Mouse (Mus musculus) testis, adult 2 months (tissue): ENCODE measurements around the gene Gucd1. TPM values are rescaled to one million over a fixed set of nuclear protein-coding genes. Genes with fewer than 3 reads are reported as not detected.

Experiments used
- H3K27ac ChIP-seq: fragments of 200-500 bp; 2 replicates; pipeline ENCODE4 v1.5.1; 2012; ENCODE audit warnings: low read depth, low read length; ENCODE audit not compliant: control insufficient read depth, insufficient read depth
- H3K27me3 ChIP-seq: fragments of 200-500 bp; 2 replicates; pipeline ENCODE4 v1.6.1; 2012; ENCODE audit warnings: mild to moderate bottlenecking, low read length, moderate library complexity; ENCODE audit not compliant: control insufficient read depth, insufficient read depth
- H3K36me3 ChIP-seq: fragments of 200-500 bp; 2 replicates; pipeline ENCODE4 v1.6.1; 2012; ENCODE audit warnings: mild to moderate bottlenecking, low read length; ENCODE audit not compliant: control insufficient read depth, insufficient read depth
- H3K4me1 ChIP-seq: fragments of 200-500 bp; 2 replicates; pipeline ENCODE4 v1.6.1; 2012; ENCODE audit warnings: low read length; ENCODE audit not compliant: control insufficient read depth, insufficient read depth
- H3K4me3 ChIP-seq: fragments of 200-500 bp; 2 replicates; pipeline ENCODE4 v1.5.1; 2012; ENCODE audit warnings: low read depth, mild to moderate bottlenecking, low read length, moderate library complexity, mixed read lengths; ENCODE audit not compliant: control insufficient read depth
- CTCF ChIP-seq: fragments of 200-500 bp; IDR thresholded peaks from 2 replicates; pipeline ENCODE4 v1.5.1; 2012; ENCODE audit warnings: low read depth, mild to moderate bottlenecking, inconsistent platforms, low read length, moderate library complexity; ENCODE audit not compliant: control insufficient read depth, insufficient read depth, insufficient replicate concordance
- POLR2A ChIP-seq: fragments of 200-500 bp; IDR thresholded peaks from 2 replicates; pipeline ENCODE4 v1.6.1; 2012; ENCODE audit warnings: low read depth, mild to moderate bottlenecking, inconsistent platforms, low read length, moderate library complexity; ENCODE audit not compliant: control insufficient read depth
- polyA plus RNA-seq: library from polyadenylated mRNA; depleted of rRNA; stranded (reverse); fragments of >200 nt; gene quantifications from 2 replicates; pipeline ENCODE4 v1.2.3, GENCODE M21; 2012; rRNA removed

The Gucd1 gene
- polyA plus RNA-seq, 1 experiment: 15.1 TPM

GRCm38 (mm10) chr10:75307130-75307529 is 210.6 kb downstream of the Gucd1 start:
- peaks cover 2% of the 10 kb centered on the region; the same call in 1 of the 2 replicates for H3K36me3 ChIP-seq
- H3K27ac ChIP-seq: no peak overlapping the region
- no peak overlapping the region for H3K4me3 ChIP-seq
- no peaks in the 10 kb centered on the region for H3K27me3 ChIP-seq
- no peaks in the 10 kb centered on the region for H3K4me1 ChIP-seq
- TF ChIP-seq POLR2A (no peak), CTCF (no peak)

- Histone ChIP-seq H3K27ac (no peak overlapping the region), H3K36me3 (peaks cover 2% of the 10 kb centered on the region; the same call in 1 of the 2 replicates), H3K4me1 (no peaks in the 10 kb centered on the region), H3K27me3 (no peaks in the 10 kb centered on the region), H3K4me3 (no peak overlapping the region)
- TF ChIP-seq CTCF: no peak
- TF ChIP-seq POLR2A: no peak
These were observed 213.4 kb downstream of the Gucd1 start for GRCm38 (mm10) chr10:75304413-75304812.

DNA sequence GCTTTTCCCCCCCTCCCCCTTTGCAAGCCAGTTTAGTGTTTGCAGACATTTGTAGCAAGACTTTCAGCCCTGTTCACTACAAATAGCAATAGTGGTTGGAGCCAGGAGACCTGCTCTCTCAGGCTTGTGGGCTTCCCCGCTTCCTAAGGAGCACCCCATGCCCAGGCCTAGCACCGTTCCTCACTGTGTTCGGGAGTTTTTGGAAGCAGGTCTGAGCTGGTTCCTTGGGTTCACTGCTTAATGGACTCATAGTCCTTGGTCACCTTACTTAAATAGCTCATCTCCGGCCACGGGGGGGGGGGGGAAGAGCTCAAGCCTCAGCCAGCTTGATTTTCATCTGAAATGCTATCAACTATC is 213.7 kb downstream of the Gucd1 start:
- no peak overlapping the region for H3K4me3 ChIP-seq
- no peaks in the 10 kb centered on the region for H3K27me3 ChIP-seq
- H3K4me1 ChIP-seq: no peaks in the 10 kb centered on the region
- H3K27ac ChIP-seq: no peak overlapping the region
- TF ChIP-seq CTCF: no peak
- no peak for TF ChIP-seq POLR2A
- peaks cover 2% of the 10 kb centered on the region for H3K36me3 ChIP-seq

- Histone ChIP-seq H3K4me1 (no peaks in the 10 kb centered on the region), H3K36me3 (peaks cover 2% of the 10 kb centered on the region), H3K4me3 (no peak overlapping the region), H3K27me3 (no peaks in the 10 kb centered on the region), H3K27ac (no peak overlapping the region)
- TF ChIP-seq CTCF: no peak
These were observed 214.3 kb downstream of the Gucd1 start for GRCm38 (mm10) chr10:75303324-75304048.

DNA sequence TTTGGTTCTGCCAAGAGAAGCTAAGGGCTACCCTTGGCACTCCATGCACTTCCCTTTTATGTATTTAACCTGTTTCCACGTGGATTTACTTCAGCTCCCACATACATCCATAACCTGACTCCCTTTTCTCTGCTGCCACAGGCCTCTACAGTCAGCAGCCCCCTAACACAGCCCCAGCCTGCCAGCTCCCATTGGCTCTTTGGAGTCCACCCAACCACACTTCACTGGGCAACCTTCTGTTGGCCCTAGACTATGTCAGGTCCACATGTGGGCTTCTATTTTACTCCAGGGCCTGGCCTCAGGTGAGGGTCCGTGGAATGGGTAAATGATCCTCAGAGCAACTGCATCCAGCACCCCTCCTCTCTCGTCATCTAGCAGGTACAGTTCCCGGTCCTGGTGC is 215.2 kb downstream of the Gucd1 start:
- no peak overlapping the region for H3K27ac ChIP-seq
- peaks cover 2% of the 10 kb centered on the region for H3K36me3 ChIP-seq
- H3K4me3 ChIP-seq: no peak overlapping the region
- no peak for TF ChIP-seq POLR2A
- TF ChIP-seq CTCF: no peak
- no peaks in the 10 kb centered on the region for H3K4me1 ChIP-seq
- no peaks in the 10 kb centered on the region for H3K27me3 ChIP-seq

DNA sequence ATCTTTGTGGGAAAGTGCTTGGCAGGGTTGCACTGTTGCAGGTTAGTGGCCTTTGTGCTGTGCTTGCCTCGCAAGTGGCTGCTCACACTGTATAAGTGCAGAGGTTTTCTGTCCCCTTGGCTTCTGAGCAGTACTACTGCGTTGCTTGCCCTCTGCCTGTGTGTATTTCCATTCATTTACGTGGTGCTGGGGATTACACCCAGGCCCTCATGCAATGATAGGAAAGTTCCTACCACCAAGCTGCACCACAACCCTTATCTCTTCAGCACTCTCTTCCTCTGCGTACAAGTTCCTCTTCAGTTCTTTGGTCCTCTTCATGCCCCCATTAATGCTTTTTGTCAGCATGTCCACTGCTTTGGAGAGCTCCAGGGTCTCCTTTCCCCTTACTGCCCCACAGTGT is 215.8 kb downstream of the Gucd1 start:
- no peak for TF ChIP-seq CTCF
- TF ChIP-seq POLR2A: no peak
- Histone ChIP-seq H3K36me3 (no peaks in the 10 kb centered on the region; the same call in none of the 2 replicates), H3K27ac (no peak overlapping the region), H3K4me3 (no peak overlapping the region), H3K27me3 (no peaks in the 10 kb centered on the region), H3K4me1 (no peaks in the 10 kb centered on the region)

DNA sequence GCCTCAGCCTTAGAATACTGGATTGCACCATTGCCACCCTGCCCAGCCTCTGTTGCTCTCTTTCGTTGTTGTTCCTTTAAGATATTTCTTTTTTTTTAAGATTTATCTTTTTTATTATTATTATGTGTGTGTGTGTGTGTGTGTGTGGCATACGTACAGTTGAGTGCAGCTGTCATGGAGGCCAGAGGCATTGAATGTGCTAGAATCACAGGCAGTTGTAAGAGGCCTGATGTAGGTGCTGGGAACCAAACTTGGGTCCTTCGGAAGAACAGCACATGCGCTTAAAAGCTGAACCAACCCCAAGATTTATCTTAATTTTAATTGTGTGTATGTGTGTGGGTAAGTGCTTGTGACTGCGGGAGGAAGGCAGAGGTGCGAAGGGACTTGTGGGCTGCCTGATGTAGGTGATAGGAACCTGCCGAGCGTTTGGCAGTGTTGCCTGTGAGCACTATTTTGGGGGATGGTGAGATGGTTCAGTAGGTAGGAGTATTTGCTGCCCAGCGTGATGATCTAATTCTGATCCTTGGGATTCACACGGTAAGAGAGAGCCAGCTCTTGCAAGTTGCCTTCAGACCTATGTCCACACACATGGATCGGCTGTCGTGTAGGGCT is 216.5 kb downstream of the Gucd1 start:
- TF ChIP-seq POLR2A (no peak), CTCF (no peak)
- Histone ChIP-seq H3K4me1 (no peaks in the 10 kb centered on the region), H3K27me3 (no peaks in the 10 kb centered on the region), H3K27ac (no peak overlapping the region), H3K4me3 (no peak overlapping the region), H3K36me3 (no peaks in the 10 kb centered on the region; the same call in none of the 2 replicates)

Other genes with a start within 250 kb of the Gucd1 start
- gene Adora2a, start 201.1 kb downstream of the Gucd1 start, polyA plus RNA-seq: 0.28 and 1.2 TPM in 2 replicates
- 0.13 and 0.20 TPM in 2 replicates for gene Upb1, start 116.9 kb downstream of the Gucd1 start, polyA plus RNA-seq
- gene Snrpd3, start 421 bp downstream of the Gucd1 start, polyA plus RNA-seq: 21.9 and 26.4 TPM in 2 replicates
- gene Lrrc75b, start 42.4 kb upstream of the Gucd1 start, polyA plus RNA-seq: 0.98 and 1.1 TPM in 2 replicates
- gene Ggt1, start 43.6 kb upstream of the Gucd1 start, polyA plus RNA-seq: 1.6 and 2.0 TPM in 2 replicates
- gene Ggt5, start 71.4 kb upstream of the Gucd1 start, polyA plus RNA-seq: 5.4 TPM in 2 replicates
- gene Susd2, start 126.0 kb upstream of the Gucd1 start, polyA plus RNA-seq: 4.0 and 4.7 TPM in 2 replicates
- gene Cabin1, start 246.4 kb upstream of the Gucd1 start, polyA plus RNA-seq: 19.7 and 20.0 TPM in 2 replicates